Mouse (Mus musculus): ENCODE measurements around the gene Rsu1. TPM values are rescaled to one million over a fixed set of nuclear protein-coding genes. Genes with fewer than 3 reads are reported as not detected.

Gene Rsu1
- polyA plus RNA-seq, 2 experiments = 91.7 to 119 TPM

- TF ChIP-seq POLR2A (IDR thresholded peaks at IDR 0.05; ENCODE audit: borderline replicate concordance, extremely low read depth, insufficient read depth, insufficient read length) = no peak
- Histone ChIP-seq H3K9ac (ENCODE audit: low read depth, low read length, severe bottlenecking) (no peak overlapping the region), H3K4me2 (replicated peaks; ENCODE audit: low read depth, low read length, severe bottlenecking) (no peak overlapping the region), H3K4me3 (replicated peaks; ENCODE audit: low read length) (no peak overlapping the region), H3K36me3 (ENCODE audit: control insufficient read depth, insufficient read depth, low read length) (no peaks in the 10 kb centered on the region), H3K4me1 (ENCODE audit: control insufficient read depth, insufficient read depth, low read length) (peaks cover 11% of the 10 kb centered on the region; the same call in 1 of the 2 replicates), H3K27ac (replicated peaks; ENCODE audit: low read depth, low read length) (no peak overlapping the region), H3K9me3 (ENCODE audit: control insufficient read depth, low read length) (no peaks in the 10 kb centered on the region), H3K27me3 (ENCODE audit: control insufficient read depth, insufficient read depth, low read length) (no peaks in the 10 kb centered on the region)
- WGBS = 92% methylated on average over 3 of the region's 3 CpGs
- no peak for DNase-seq (ENCODE audit: low spot score)
- ATAC-seq (ENCODE audit: low FRiP score, low read depth) = no peak
Observed at GRCm38 (mm10) chr2:13229686-13230085, 41.5 kb downstream of the Rsu1 start.

- TF ChIP-seq POLR2A (IDR thresholded peaks at IDR 0.05; ENCODE audit: borderline replicate concordance, extremely low read depth, insufficient read depth, insufficient read length) = no peak
Observed at GRCm38 (mm10) chr2:13226031-13226430, 45.2 kb downstream of the Rsu1 start.

DNA sequence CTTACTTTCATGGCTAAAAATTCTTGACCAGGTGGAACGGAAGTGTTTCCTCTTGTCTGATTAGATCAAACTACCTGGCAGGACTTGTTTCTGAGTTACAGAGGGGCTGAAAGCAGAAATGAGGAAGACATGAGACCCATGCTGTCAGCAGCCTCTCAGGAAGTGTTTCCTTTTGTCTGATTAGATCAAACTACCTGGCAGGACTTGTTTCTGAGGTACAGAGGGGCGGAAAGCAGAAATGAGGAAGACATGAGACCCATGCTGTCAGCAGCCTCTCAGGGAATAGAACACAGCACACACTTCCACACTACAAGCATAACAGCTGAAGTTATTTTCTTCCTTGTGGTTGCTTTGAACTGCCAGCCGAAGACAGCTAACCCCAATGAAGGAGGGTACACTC, 46.7 kb downstream of the Rsu1 start:
- 0 out of 2 replicates have a peak, but pooled peaks cover 3% of the 10 kb centered on the region for H3K4me1 ChIP-seq (ENCODE audit: control insufficient read depth, insufficient read depth, low read length)
- no peak for TF ChIP-seq POLR2A (IDR thresholded peaks at IDR 0.05; ENCODE audit: borderline replicate concordance, extremely low read depth, insufficient read depth, insufficient read length)
- H3K27me3 ChIP-seq (ENCODE audit: control insufficient read depth, insufficient read depth, low read length) = no peaks in the 10 kb centered on the region
- no peak overlapping the region for H3K27ac ChIP-seq (replicated peaks; ENCODE audit: low read depth, low read length)
- DNase-seq (ENCODE audit: low spot score) (no peak), ATAC-seq (ENCODE audit: low FRiP score, low read depth) (no peak)
- H3K4me2 ChIP-seq (replicated peaks; ENCODE audit: low read depth, low read length, severe bottlenecking) = no peak overlapping the region
- H3K4me3 ChIP-seq (replicated peaks; ENCODE audit: low read length) = no peak overlapping the region
- H3K9ac ChIP-seq (ENCODE audit: low read depth, low read length, severe bottlenecking) = no peak overlapping the region
- 88% methylated on average over 3 of the region's 3 CpGs for WGBS
- H3K9me3 ChIP-seq (ENCODE audit: control insufficient read depth, low read length) = no peaks in the 10 kb centered on the region
- H3K36me3 ChIP-seq (ENCODE audit: control insufficient read depth, insufficient read depth, low read length) = 0 out of 2 replicates have a peak, but pooled peaks cover 3% of the 10 kb centered on the region

More at GRCm38 (mm10) chr2:13226031-13226430, 45.2 kb downstream of the Rsu1 start:
- no peak for DNase-seq (ENCODE audit: low spot score)
- Histone ChIP-seq H3K4me2 (replicated peaks; ENCODE audit: low read depth, low read length, severe bottlenecking) (no peak overlapping the region), H3K36me3 (ENCODE audit: control insufficient read depth, insufficient read depth, low read length) (0 out of 2 replicates have a peak, but pooled peaks cover 3% of the 10 kb centered on the region), H3K27ac (replicated peaks; ENCODE audit: low read depth, low read length) (no peak overlapping the region), H3K4me3 (replicated peaks; ENCODE audit: low read length) (no peak overlapping the region), H3K9ac (ENCODE audit: low read depth, low read length, severe bottlenecking) (no peak overlapping the region), H3K27me3 (ENCODE audit: control insufficient read depth, insufficient read depth, low read length) (no peaks in the 10 kb centered on the region), H3K4me1 (ENCODE audit: control insufficient read depth, insufficient read depth, low read length) (no peaks in the 10 kb centered on the region), H3K9me3 (ENCODE audit: control insufficient read depth, low read length) (no peaks in the 10 kb centered on the region)
- WGBS = 79% methylated on average over 4 of the region's 4 CpGs
- ATAC-seq (ENCODE audit: low FRiP score, low read depth) = no peak

DNA sequence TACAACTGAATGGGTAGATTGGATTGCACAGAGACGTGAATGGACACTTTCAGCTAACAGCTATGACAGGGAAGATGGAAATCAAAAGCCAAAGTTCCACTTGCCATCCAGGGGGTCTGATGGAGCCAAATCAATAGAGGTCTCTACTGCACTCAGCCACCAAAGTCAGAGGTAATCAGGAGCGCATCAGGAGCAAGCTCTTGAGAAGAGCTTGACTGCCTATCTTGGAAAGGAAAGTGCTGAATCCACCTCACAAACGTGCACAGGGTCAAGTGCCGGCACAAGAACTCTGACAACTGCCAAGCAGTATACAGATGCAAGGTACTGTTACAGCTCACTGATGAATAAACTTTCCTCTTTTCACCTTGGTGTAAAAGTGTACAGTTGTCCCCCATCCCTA, 47.8 kb downstream of the Rsu1 start:
- ATAC-seq (ENCODE audit: low FRiP score, low read depth) (no peak), DNase-seq (ENCODE audit: low spot score) (no peak)
- 0 out of 2 replicates have a peak, but pooled peaks cover 3% of the 10 kb centered on the region for H3K36me3 ChIP-seq (ENCODE audit: control insufficient read depth, insufficient read depth, low read length)
- no peak overlapping the region for H3K4me3 ChIP-seq (replicated peaks; ENCODE audit: low read length)
- H3K27me3 ChIP-seq (ENCODE audit: control insufficient read depth, insufficient read depth, low read length) = no peaks in the 10 kb centered on the region
- H3K4me2 ChIP-seq (replicated peaks; ENCODE audit: low read depth, low read length, severe bottlenecking) = no peak overlapping the region
- no peak overlapping the region for H3K27ac ChIP-seq (replicated peaks; ENCODE audit: low read depth, low read length)
- TF ChIP-seq POLR2A (IDR thresholded peaks at IDR 0.05; ENCODE audit: borderline replicate concordance, extremely low read depth, insufficient read depth, insufficient read length) = no peak
- 88% methylated on average over 4 of the region's 4 CpGs for WGBS
- H3K9ac ChIP-seq (ENCODE audit: low read depth, low read length, severe bottlenecking) = no peak overlapping the region
- H3K4me1 ChIP-seq (ENCODE audit: control insufficient read depth, insufficient read depth, low read length) = 0 out of 2 replicates have a peak, but pooled peaks cover 3% of the 10 kb centered on the region
- H3K9me3 ChIP-seq (ENCODE audit: control insufficient read depth, low read length) = no peaks in the 10 kb centered on the region

GRCm38 (mm10) chr2:13220141-13220540, 51.1 kb downstream of the Rsu1 start:
- no peaks in the 10 kb centered on the region for H3K9me3 ChIP-seq (ENCODE audit: control insufficient read depth, low read length)
- no peak overlapping the region for H3K4me2 ChIP-seq (replicated peaks; ENCODE audit: low read depth, low read length, severe bottlenecking)
- H3K9ac ChIP-seq (ENCODE audit: low read depth, low read length, severe bottlenecking) = no peak overlapping the region
- no peak for TF ChIP-seq POLR2A (IDR thresholded peaks at IDR 0.05; ENCODE audit: borderline replicate concordance, extremely low read depth, insufficient read depth, insufficient read length)
- DNase-seq (ENCODE audit: low spot score) (no peak), ATAC-seq (ENCODE audit: low FRiP score, low read depth) (no peak)
- H3K27ac ChIP-seq (replicated peaks; ENCODE audit: low read depth, low read length) = no peak overlapping the region
- 0 out of 2 replicates have a peak, but pooled peaks cover 3% of the 10 kb centered on the region for H3K4me1 ChIP-seq (ENCODE audit: control insufficient read depth, insufficient read depth, low read length)
- H3K4me3 ChIP-seq (replicated peaks; ENCODE audit: low read length) = no peak overlapping the region
- H3K27me3 ChIP-seq (ENCODE audit: control insufficient read depth, insufficient read depth, low read length) = no peaks in the 10 kb centered on the region
- peaks cover 17% of the 10 kb centered on the region; the same call in 1 of the 2 replicates for H3K36me3 ChIP-seq (ENCODE audit: control insufficient read depth, insufficient read depth, low read length)
- 66% methylated on average over 2 of the region's 2 CpGs for WGBS
